Mouse (Mus musculus) megakaryocyte, embryonic 14.5 days (primary cell): ENCODE measurements at regions not wholly inside any gene's neighbourhood (a gene's known extent, or its start where the extent isn't known, plus 50 kb on each side); places are given as distances from the start of the nearest gene placed in this dataset.

Source experiments
- FLI1 ChIP-seq: IDR thresholded peaks from 2 replicates; pipeline ENCODE4 v1.6.1; 2012; ENCODE audit warnings: low read length, inconsistent platforms, mixed read lengths
- GATA1 ChIP-seq: IDR thresholded peaks from 3 replicates; pipeline ENCODE4 v1.6.1; 2012; ENCODE audit warnings: mixed read lengths, low read length, inconsistent platforms, borderline replicate concordance

GRCm38 (mm10) chr12:9237538-9237937, 207.7 kb downstream of the Ttc32 start:
- TF ChIP-seq GATA1, result no peak
- TF ChIP-seq FLI1, result no peak
